Mouse (Mus musculus) neural tube, embryonic 12.5 days (tissue): ENCODE results near the gene Gemin7. TPM values are rescaled to one million over a fixed set of nuclear protein-coding genes. Genes with fewer than 3 reads are reported as not detected.

ENCODE experiments used
- ATAC-seq: fragments of 200-750 bp; cut with Nextera tagmentation; 2 replicates; pipeline ENCODE4 v1.8.0; 2017; ENCODE audit warnings: low read depth, mild to moderate bottlenecking, moderate TSS enrichment, moderate library complexity; ENCODE audit not compliant: low FRiP score
- H3K27ac ChIP-seq: fragments of 300-500 bp; sonication (generic); 2 replicates; pipeline ENCODE4 v1.5.1; 2016
- H3K27me3 ChIP-seq: fragments of 300-500 bp; sonication (generic); replicated peaks from 2 replicates; pipeline ENCODE4 v1.6.1; 2016; ENCODE audit warnings: mild to moderate bottlenecking
- H3K36me3 ChIP-seq: fragments of 300-500 bp; sonication (generic); 2 replicates; pipeline ENCODE4 v1.6.1; 2016; ENCODE audit warnings: mild to moderate bottlenecking
- H3K4me1 ChIP-seq: fragments of 300-500 bp; sonication (generic); 2 replicates; pipeline ENCODE4 v1.6.1; 2016
- H3K4me2 ChIP-seq: fragments of 300-500 bp; sonication (generic); replicated peaks from 2 replicates; pipeline ENCODE4 v1.6.1; 2016; ENCODE audit warnings: mild to moderate bottlenecking
- H3K4me3 ChIP-seq: fragments of 300-500 bp; sonication (generic); 2 replicates; pipeline ENCODE4 v1.5.1; 2016
- H3K9ac ChIP-seq: fragments of 300-500 bp; sonication (generic); 2 replicates; pipeline ENCODE4 v1.6.1; 2016; ENCODE audit warnings: mild to moderate bottlenecking
- H3K9me3 ChIP-seq: fragments of 300-500 bp; sonication (generic); 2 replicates; pipeline ENCODE4 v1.6.1; 2016; ENCODE audit warnings: mild to moderate bottlenecking
- WGBS: fragments of 180-500 bp; shearing (Covaris S2); methylation state at CpG from one replicate; pipeline ENCODE4 v1.1.7; 2016; 5-methylcytosine and 5-hydroxymethylcytosine counted together
- polyA plus RNA-seq: library from polyadenylated mRNA; unstranded; fragments of >200 nt; fragmentation: Nextera tagmentation; extraction: Ambion mirVana; gene quantifications from 2 replicates; pipeline ENCODE4 v1.2.1, GENCODE M21; 2016

Gene Gemin7
- polyA plus RNA-seq, 1 experiment from 2014 or later: 140 TPM

GRCm38 (mm10) chr7:19540771-19541566 lies 36.4 kb downstream of the Gemin7 start:
- Histone ChIP-seq H3K27me3 (no peaks in the 10 kb centered on the region), H3K27ac (no peak overlapping the region), H3K36me3 (no peaks in the 10 kb centered on the region), H3K9me3 (no peaks in the 10 kb centered on the region), H3K4me1 (peaks cover 22% of the 10 kb centered on the region), H3K4me3 (no peak overlapping the region), H3K9ac (no peak overlapping the region), H3K4me2 (no peak overlapping the region)
- 97% methylated on average over 2 of the region's 2 CpGs for WGBS
- no peak for ATAC-seq

- Histone ChIP-seq H3K27me3 (no peaks in the 10 kb centered on the region), H3K4me2 (no peak overlapping the region), H3K27ac (no peak overlapping the region), H3K9me3 (no peaks in the 10 kb centered on the region), H3K36me3 (peaks cover 61% of the 10 kb centered on the region), H3K4me3 (no peak overlapping the region), H3K4me1 (no peaks in the 10 kb centered on the region), H3K9ac (no peak overlapping the region)
- no peak for ATAC-seq
- WGBS: 95% methylated on average over 10 of the region's 10 CpGs
These were observed 42.7 kb downstream of the Gemin7 start for GRCm38 (mm10) chr7:19534676-19535075.

- Histone ChIP-seq H3K9ac (0 out of 2 replicates have a peak overlapping the region, but pooled peaks have one; percentile 5), H3K36me3 (peaks cover 71% of the 10 kb centered on the region), H3K4me3 (no peak overlapping the region), H3K9me3 (no peaks in the 10 kb centered on the region), H3K27ac (no peak overlapping the region), H3K27me3 (no peaks in the 10 kb centered on the region), H3K4me1 (no peaks in the 10 kb centered on the region), H3K4me2 (no peak overlapping the region)
- WGBS: 91% methylated on average over 14 of the region's 14 CpGs
- no peak for ATAC-seq
These were observed 45.2 kb downstream of the Gemin7 start for GRCm38 (mm10) chr7:19532240-19532639.

GRCm38 (mm10) chr7:19531077-19531476 lies 46.3 kb downstream of the Gemin7 start:
- peaks cover 71% of the 10 kb centered on the region for H3K36me3 ChIP-seq
- no peak overlapping the region for H3K4me3 ChIP-seq
- 72% methylated on average over 10 of the region's 10 CpGs for WGBS
- H3K4me2 ChIP-seq: no peak overlapping the region
- no peaks in the 10 kb centered on the region for H3K9me3 ChIP-seq
- no peaks in the 10 kb centered on the region for H3K4me1 ChIP-seq
- no peak for ATAC-seq
- H3K9ac ChIP-seq: no peak overlapping the region
- no peaks in the 10 kb centered on the region for H3K27me3 ChIP-seq
- no peak overlapping the region for H3K27ac ChIP-seq

GRCm38 (mm10) chr7:19525105-19525481 lies 52.3 kb downstream of the Gemin7 start:
- H3K9ac ChIP-seq: no peak overlapping the region
- no peak overlapping the region for H3K4me3 ChIP-seq
- peaks cover 14% of the 10 kb centered on the region for H3K36me3 ChIP-seq
- H3K27me3 ChIP-seq: peaks cover 56% of the 10 kb centered on the region
- no peak overlapping the region for H3K27ac ChIP-seq
- 65% methylated on average over 2 of the region's 2 CpGs for WGBS
- H3K4me1 ChIP-seq: peaks cover 23% of the 10 kb centered on the region
- no peak overlapping the region; the same call in 1 of the 2 replicates for H3K4me2 ChIP-seq
- H3K9me3 ChIP-seq: no peaks in the 10 kb centered on the region
- ATAC-seq: no peak

- Histone ChIP-seq H3K9ac (peak overlapping the region; percentile 33), H3K9me3 (no peaks in the 10 kb centered on the region), H3K36me3 (peaks cover 8% of the 10 kb centered on the region), H3K4me3 (peak overlapping the region; percentile 34), H3K4me1 (peaks cover 29% of the 10 kb centered on the region), H3K4me2 (peak overlapping the region; percentile 70), H3K27ac (no peak overlapping the region), H3K27me3 (peaks cover 62% of the 10 kb centered on the region)
- ATAC-seq: peak; percentile 49
- WGBS: 12% methylated on average over 24 of the region's 24 CpGs
These were observed 52.8 kb downstream of the Gemin7 start for GRCm38 (mm10) chr7:19524420-19525104.

GRCm38 (mm10) chr7:19523757-19524419 lies 53.5 kb downstream of the Gemin7 start:
- WGBS: 2% methylated on average over 64 of the region's 64 CpGs
- ATAC-seq: peak; percentile 65

GRCm38 (mm10) chr7:19523017-19523756 lies 54.2 kb downstream of the Gemin7 start:
- H3K36me3 ChIP-seq: no peaks in the 10 kb centered on the region
- no peak overlapping the region for H3K27ac ChIP-seq
- 15% methylated on average over 72 of the region's 72 CpGs for WGBS
- 0 out of 2 replicates have a peak overlapping the region, but pooled peaks have one; percentile 40 for H3K9ac ChIP-seq
- peak overlapping the region; percentile 34 for H3K4me3 ChIP-seq
- peak overlapping the region; percentile 70 for H3K4me2 ChIP-seq
- H3K9me3 ChIP-seq: no peaks in the 10 kb centered on the region
- H3K4me1 ChIP-seq: peaks cover 30% of the 10 kb centered on the region
- no peak; the same call in 1 of the 2 replicates for ATAC-seq
- peaks cover 76% of the 10 kb centered on the region for H3K27me3 ChIP-seq

More at GRCm38 (mm10) chr7:19523757-19524419, 53.5 kb downstream of the Gemin7 start:
- Histone ChIP-seq H3K27ac (no peak overlapping the region), H3K27me3 (peaks cover 69% of the 10 kb centered on the region), H3K4me3 (peak overlapping the region; percentile 34), H3K4me2 (peak overlapping the region; percentile 70), H3K36me3 (peaks cover 2% of the 10 kb centered on the region), H3K9ac (peak overlapping the region; percentile 33), H3K9me3 (no peaks in the 10 kb centered on the region), H3K4me1 (peaks cover 30% of the 10 kb centered on the region)

- WGBS: 4% methylated on average over 23 of the region's 23 CpGs
These were observed 57.4 kb downstream of the Gemin7 start for GRCm38 (mm10) chr7:19520032-19520431.

GRCm38 (mm10) chr7:19517652-19518365 lies 59.6 kb downstream of the Gemin7 start, which contains the start of gene Nkpd1:
TSS of gene Nkpd1 (plus strand) at chr7:19517838.
- ATAC-seq: peak; percentile 22; the same call in 1 of the 2 replicates
- H3K27ac ChIP-seq: no peak within 1 kb of the TSS
- peak within 1 kb of the TSS; percentile 64 for H3K9ac ChIP-seq
- no peaks in the 10 kb centered on the region for H3K9me3 ChIP-seq
- no peaks in the 10 kb centered on the region for H3K36me3 ChIP-seq
- H3K4me2 ChIP-seq: peak within 1 kb of the TSS; percentile 59
- peaks cover 60% of the 10 kb centered on the region for H3K27me3 ChIP-seq
- peaks cover 19% of the 10 kb centered on the region for H3K4me1 ChIP-seq
- 0 out of 2 replicates have a peak within 1 kb of the TSS, but pooled peaks have one; percentile 7 for H3K4me3 ChIP-seq
- WGBS: 5% methylated on average over 29 of the region's 29 CpGs

More at GRCm38 (mm10) chr7:19520032-19520431, 57.4 kb downstream of the Gemin7 start:
- H3K4me2 ChIP-seq: peak overlapping the region; percentile 58
- H3K9me3 ChIP-seq: no peaks in the 10 kb centered on the region
- H3K36me3 ChIP-seq: no peaks in the 10 kb centered on the region
- H3K4me3 ChIP-seq: peak overlapping the region; percentile 19
- no peak for ATAC-seq
- H3K27ac ChIP-seq: no peak overlapping the region
- H3K27me3 ChIP-seq: peaks cover 82% of the 10 kb centered on the region
- peaks cover 36% of the 10 kb centered on the region for H3K4me1 ChIP-seq
- peak overlapping the region; percentile 47 for H3K9ac ChIP-seq
